Mouse (Mus musculus): ENCODE measurements around the gene Wdr48.

The Wdr48 gene

DNA sequence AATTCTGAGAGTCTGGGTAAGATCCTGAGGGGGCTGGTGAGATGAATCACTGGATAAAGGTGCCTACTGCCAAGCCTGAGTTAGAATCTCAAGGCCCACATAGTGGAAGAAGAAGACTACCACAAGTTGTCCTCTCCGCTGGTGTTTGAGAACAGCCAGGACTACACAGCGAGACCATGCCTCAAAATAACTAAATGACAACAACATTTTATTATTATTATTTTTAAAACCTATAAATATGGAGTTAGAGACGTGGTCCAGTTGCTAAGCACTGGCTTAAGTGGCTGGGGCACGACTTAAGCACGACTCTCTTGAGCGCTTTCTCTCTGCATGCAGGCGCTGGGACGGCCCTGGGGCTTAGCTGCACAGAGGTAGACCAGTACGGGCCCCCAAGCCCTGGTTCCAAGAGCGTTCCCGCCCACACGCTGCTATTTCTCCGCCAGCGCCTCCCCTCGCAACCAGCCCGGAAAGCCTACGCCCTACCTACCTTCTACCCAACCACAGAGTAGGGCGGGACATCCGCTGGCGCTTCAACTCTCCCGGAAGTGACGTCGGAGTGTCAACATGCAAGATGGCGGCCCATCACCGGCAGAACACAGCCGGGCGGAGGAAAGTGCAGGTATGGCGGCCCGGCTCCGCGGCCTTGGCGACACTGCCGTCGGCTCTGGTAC, at the start of gene Wdr48:
Gene Wdr48, plus strand, starts transcription at position 540 of the 671 bp plus-strand sequence.
- peak; percentile 98 for DNase-seq (ENCODE audit: low read depth, low spot score)

- DNase-seq (ENCODE audit: low read depth, low spot score): no peak
Observed at GRCm38 (mm10) chr9:119847187-119847586, 47.5 kb upstream of the Wdr48 start.

DNA sequence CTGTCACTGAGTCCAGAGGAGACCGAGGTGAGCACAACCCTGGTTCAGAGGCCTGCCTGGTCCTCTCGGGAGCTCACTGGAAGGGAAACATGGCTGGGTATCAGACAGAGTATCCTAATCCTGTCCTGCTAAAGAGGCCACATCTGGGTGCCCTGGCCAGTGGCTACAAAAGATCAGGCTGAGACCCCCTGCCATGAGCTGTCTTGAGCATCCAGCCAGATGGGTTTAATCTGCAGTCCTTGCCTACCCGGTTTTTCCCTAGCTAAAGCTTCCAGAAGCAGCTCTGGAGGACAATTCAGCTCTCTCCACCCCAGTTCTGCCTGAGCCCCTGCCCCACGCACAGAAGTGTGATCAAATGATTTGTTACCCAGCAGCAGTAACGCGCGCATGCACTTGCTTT, 46.0 kb upstream of the Wdr48 start:
- DNase-seq (ENCODE audit: low read depth, low spot score): no peak

- DNase-seq (ENCODE audit: low read depth, low spot score): no peak
Observed at GRCm38 (mm10) chr9:119849214-119849613, 45.5 kb upstream of the Wdr48 start.

- no peak for DNase-seq (ENCODE audit: low read depth, low spot score)
Observed at GRCm38 (mm10) chr9:119852347-119853030, 42.2 kb upstream of the Wdr48 start.

DNA sequence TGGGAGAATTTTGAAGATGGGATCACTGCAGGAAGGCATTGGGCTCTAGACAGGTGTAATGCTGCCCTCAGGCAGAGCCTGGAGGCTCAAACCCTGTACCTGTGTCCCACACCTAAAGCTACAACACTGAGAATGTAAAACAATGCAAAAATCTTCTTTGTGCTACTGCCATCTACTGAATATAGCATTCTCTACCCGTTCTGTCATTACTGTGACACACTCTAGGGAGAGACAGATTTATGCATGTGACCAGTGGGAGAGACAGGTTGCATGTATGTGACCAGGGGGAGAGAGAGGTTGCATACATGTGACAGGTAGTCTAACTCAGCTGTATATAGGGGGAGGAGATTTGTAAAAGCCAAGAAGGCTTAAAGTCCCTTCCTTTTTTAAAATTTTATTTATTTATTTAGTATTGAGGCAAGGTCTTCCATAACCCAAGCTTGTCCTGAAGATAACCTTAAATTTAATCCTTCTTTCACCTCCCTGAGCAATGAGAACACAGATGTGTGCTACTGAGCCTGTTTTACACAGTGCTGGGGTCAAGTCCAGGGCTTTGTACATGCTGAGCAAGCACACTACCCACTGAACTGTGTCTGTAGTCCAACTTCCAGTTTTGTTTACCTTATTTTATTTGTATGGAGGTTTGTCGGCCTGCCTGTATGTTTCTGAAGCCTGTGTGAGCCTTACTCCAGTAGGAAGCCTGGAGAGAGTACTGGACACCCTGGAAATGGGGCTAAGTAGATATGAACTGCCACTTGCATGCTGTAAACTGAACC, 41.4 kb upstream of the Wdr48 start:
- DNase-seq (ENCODE audit: low read depth, low spot score): no peak

- DNase-seq (ENCODE audit: low read depth, low spot score): no peak
Observed at GRCm38 (mm10) chr9:119854170-119854569, 40.5 kb upstream of the Wdr48 start.

DNA sequence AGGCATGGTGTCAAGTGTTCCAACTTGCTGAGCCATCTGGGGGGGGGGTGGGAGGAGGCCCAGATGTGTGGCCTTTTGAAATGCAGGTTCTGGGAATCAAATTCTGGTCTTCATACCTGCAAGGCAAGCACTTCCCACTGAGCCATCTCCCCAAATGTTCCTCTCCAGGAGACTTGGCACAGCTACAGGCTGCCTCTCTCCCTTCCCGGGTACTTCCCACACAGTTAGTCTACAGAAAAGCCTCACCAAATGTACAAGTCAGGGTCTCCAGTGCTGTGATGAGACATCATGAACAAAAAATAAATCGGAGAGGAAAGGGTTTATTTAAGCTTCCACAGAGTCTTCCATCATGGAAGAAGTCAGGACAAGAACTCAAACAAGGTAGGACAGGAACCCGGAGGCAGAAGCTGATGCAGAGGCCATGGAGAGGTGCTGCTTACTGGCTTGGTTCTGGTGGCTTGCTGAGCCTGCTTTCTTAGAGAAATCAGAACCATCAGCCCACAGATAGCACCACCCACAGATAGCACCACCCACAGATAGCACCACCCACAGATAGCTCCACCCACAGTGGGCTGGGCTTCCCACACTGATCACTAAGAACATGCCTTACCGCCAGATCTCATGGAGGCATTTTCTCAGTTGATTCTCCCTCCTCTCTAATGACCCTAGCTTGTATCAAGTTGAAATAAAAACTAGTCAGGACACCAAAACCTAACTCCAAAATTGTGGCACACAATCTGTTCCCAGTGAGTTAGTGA, 7.4 kb upstream of the Wdr48 start:
- peak; percentile 24 for DNase-seq (ENCODE audit: low read depth, low spot score)

- DNase-seq (ENCODE audit: low read depth, low spot score): no peak
Observed at GRCm38 (mm10) chr9:119888843-119889246, 5.8 kb upstream of the Wdr48 start.

- no peak for DNase-seq (ENCODE audit: low read depth, low spot score)
Observed at GRCm38 (mm10) chr9:119889446-119889845, 5.2 kb upstream of the Wdr48 start.

DNA sequence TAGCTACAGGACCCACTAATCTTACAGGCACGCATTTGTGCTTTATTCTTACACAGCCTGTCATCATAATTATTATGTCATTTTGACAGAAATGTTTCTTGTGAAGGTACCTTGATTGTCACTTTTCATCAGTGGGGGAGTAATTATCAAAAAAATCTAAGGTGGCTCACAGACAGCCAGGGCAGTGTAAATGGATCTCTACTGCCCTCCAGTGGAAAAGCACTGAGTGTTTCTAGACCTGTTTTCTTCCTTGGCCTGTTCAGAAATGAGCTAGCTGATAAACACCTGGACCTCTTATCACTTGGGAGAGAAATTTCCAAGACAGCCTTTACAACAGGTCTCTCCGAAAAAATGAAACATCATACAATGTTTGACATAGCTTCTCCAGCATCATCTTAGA, 4.0 kb upstream of the Wdr48 start:
- peak; percentile 59 for DNase-seq (ENCODE audit: low read depth, low spot score)

- no peak for DNase-seq (ENCODE audit: low read depth, low spot score)
Observed at GRCm38 (mm10) chr9:119893881-119894280, 797 bp upstream of the Wdr48 start.

DNA sequence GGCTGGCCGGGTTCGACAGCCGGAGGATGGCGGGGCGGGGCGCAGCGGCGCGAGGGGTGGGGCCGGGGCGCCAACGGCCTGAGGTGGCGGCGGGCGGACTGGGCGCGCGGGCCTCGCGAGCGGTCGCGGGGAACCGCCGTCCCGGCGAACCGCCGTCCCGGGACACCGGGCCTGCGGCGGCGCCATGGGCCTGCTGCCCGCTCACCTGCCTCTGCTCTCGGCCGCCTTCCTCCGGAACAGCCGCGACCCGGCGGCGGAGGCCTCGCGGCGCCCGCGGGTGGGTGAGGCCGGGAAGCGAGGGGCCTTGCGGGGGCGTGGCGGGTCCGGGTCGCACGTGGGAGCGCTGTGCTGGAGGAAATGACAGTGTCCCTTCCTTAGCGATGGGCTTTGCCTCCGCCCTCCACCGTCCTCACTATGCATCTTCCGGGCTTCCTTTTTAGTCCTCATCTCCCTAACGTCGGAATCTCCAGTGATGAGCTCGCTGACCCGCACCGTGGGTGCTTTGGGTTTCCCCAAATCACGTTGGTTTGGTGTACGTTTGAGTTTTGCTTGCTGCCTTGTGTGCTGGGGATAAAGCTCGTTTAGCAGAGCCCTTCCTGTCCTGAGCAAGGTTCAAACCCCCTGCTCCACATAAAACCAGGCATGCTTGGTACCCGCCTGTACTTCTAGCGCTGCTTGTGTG, 503 bp downstream of the Wdr48 start:
- peak; percentile 74 for DNase-seq (ENCODE audit: low read depth, low spot score)

- DNase-seq (ENCODE audit: low read depth, low spot score): no peak
Observed at GRCm38 (mm10) chr9:119899446-119899845, 4.8 kb downstream of the Wdr48 start.

DNA sequence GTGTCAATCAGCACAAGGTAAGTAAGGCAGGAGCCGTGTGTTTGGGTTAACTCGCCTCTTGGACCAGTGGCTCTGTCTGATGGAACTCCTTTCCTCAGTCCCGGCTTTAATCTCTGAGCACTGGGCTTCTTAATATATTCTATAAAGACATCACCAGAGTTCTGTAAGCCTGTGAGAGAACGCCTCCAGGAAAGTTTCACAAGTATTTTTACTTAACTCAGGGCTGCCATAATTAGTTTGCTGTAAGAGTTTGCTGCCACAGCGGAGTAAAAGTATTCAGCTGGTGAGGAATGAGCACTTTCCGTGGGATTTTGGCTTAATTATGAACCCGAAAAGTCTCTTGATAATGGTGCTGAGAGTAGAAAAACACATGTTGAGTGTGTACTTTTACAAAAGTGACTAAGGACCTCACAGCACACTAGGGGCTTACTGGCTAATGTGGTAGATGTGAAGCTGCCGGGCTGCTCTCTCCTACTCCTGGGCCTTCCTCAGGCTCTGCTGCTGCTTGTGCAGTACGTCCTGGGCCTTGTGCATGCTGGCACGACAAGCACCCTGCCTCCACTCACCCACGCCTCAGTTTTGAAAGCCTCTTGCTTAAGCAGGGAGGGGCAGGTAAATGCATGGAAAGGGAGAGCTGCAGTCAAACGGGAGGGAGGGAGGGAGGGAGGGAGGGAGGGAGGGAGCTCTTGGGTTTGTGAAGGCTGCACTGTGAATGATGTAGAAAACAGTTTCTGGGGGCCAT, 7.9 kb downstream of the Wdr48 start:
- no peak for DNase-seq (ENCODE audit: low read depth, low spot score)

GRCm38 (mm10) chr9:119908708-119909107, 14.0 kb downstream of the Wdr48 start:
- DNase-seq (ENCODE audit: low read depth, low spot score): no peak

GRCm38 (mm10) chr9:119909931-119910330, 15.3 kb downstream of the Wdr48 start:
- no peak for DNase-seq (ENCODE audit: low read depth, low spot score)

DNA sequence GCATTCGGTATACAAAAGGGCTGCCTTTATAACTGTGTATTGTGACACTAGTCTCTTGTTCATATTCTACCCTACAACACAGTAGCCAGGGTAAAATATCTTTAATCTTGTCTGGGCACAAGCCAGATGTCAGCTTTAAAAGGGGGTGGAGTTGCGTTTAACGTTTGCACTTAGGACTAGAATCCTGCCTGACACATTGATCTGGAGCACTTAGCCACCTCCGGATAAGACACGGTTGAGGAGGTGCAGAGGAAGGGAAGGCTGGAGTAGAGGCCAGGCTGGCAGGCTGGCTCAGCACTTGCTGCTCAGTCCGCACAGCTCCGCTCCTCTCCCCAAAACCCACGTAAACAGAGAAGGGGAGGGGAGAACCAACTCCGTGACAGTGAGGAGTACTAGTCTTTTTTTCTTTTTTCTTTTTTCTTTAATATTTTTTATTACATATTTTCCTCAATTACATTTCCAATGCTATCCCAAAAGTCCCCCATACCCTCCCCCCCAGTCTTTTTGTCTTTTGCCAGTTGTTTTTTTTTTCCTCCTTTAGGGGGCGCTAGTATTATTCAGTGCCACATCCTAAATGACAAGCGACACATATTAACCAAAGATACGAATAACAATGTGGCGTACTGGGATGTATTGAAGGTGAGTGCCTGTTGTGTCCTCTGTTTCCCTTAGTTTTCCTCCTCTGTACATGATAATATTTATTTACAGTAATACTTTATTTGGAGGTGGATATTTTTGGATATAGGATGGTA, 18.6 kb downstream of the Wdr48 start:
- DNase-seq (ENCODE audit: low read depth, low spot score): no peak

- DNase-seq (ENCODE audit: low read depth, low spot score): no peak
Observed at GRCm38 (mm10) chr9:119919858-119920257, 25.2 kb downstream of the Wdr48 start.

DNA sequence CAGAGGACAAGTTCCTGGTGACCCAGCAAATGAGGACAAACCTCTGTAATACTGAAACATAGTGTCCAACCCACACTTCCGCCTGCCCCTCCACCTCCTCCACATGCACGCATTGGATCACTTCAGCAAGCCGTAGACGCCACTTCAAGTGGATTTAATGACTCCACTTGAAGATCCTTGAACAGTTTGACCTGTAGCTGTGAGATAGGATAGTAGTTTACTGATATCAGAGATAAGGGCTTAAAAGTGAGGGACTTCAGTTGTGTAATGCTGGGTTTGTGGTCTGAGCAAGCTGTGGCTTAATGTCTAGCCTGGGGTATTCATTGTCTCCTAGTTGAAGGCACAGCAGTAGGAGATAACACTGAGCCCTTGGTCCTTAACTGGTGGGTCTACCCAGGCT, 28.8 kb downstream of the Wdr48 start:
- no peak for DNase-seq (ENCODE audit: low read depth, low spot score)

Measured in CD4-positive helper T cell, adult 2 months (primary cell).